Mouse (Mus musculus) adrenal gland, postnatal 14 days (tissue): ENCODE measurements around the gene Chdh. TPM values are rescaled to one million over a fixed set of nuclear protein-coding genes. Genes with fewer than 3 reads are reported as not detected.

Source experiments
- DNase-seq: peaks from one replicate; pipeline ENCODE4 v3.0.0; 2021; ENCODE audit warnings: mixed read lengths
- microRNA-seq, 2 experiments: library from miRNA; unstranded; fragments of <30 nt; microRNA quantifications; one replicate each; pipeline ENCODE4 v1.2.0; 2021
- total RNA-seq: library from RNA; stranded (reverse); gene quantifications from 2 replicates; pipeline ENCODE4 v1.2.3, GENCODE M21; 2021

Chdh gene
- total RNA-seq, 1 experiment from 2014 or later: 23.9 TPM

- no peak for DNase-seq
These were observed 47.4 kb downstream of the Chdh start for GRCm38 (mm10) chr14:30056031-30056766.

- no peak for DNase-seq
These were observed 56.0 kb downstream of the Chdh start for GRCm38 (mm10) chr14:30064864-30065263.

- no peak for DNase-seq
These were observed 57.9 kb downstream of the Chdh start for GRCm38 (mm10) chr14:30066752-30067151.

- no peak for DNase-seq
These were observed 59.7 kb downstream of the Chdh start for GRCm38 (mm10) chr14:30068566-30068965.

GRCm38 (mm10) chr14:30075268-30075887 lies 66.6 kb downstream of the Chdh start:
- peak; percentile 34 for DNase-seq

- DNase-seq: no peak
These were observed 69.4 kb downstream of the Chdh start for GRCm38 (mm10) chr14:30078115-30078808.

GRCm38 (mm10) chr14:30079729-30080128 lies 70.9 kb downstream of the Chdh start:
- DNase-seq: no peak

Small RNAs within 50 kb of the gene (microRNA-seq; reads per million reads assigned to microRNA genes)
- gene Mir6947: 0 reads per million in 2 experiments

Other genes with a start within 250 kb of the Chdh start
- 101 and 104 TPM in 2 replicates for gene Selenok, start 40.7 kb upstream of the Chdh start, total RNA-seq
- 52.4 and 59.0 TPM in 2 replicates for gene Actr8, start 30.7 kb upstream of the Chdh start, total RNA-seq
- 2.2 and 2.3 TPM in 2 replicates for gene Il17rb, start 127 bp upstream of the Chdh start, total RNA-seq